Mouse (Mus musculus): Measurements from ENCODE around the gene Capn2.
A peak's percentile ranks its signal among the peaks of the same experiment; 100 is the strongest.

Gene Capn2

DNA sequence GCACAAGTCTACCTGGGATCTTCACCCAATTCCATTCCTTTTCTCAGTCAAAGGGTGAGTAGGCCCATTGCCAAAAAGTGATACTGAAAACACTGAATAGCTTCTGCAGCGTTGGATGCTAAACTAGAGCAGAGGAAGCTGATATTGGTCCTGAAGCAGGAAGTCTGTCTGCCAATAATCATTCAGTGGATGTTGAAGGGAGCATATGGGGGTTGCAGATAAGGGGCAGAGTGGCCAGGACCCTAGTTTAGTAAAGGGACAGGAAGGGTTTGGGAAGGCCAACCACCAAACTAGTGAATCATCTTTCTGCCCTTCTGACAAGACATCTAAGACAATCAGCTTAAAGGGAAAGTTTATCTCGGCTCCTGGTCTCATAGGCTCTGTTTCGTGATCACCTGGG lies 6.3 kb upstream of the Capn2 start:
- no peak for DNase-seq

DNA sequence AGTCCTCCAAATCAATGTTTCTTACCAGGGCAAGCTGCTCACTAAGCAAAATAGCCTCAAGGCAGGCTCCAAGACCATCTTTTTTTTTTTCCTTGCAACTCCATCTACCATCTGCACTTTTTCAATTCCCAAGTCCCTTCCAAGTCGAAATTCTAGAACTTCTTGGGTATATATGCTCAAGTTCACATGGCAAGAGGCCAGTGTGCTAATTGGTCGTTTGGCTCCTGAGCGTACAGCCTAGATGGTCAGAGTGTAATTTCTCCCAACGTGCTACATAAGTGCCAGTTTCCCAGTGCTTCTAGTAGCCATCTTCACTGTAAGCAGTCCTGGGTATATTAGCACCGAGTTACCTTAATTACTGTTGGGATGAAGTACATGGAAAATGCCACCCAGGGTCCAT lies 5.6 kb upstream of the Capn2 start:
- no peak for DNase-seq

DNA sequence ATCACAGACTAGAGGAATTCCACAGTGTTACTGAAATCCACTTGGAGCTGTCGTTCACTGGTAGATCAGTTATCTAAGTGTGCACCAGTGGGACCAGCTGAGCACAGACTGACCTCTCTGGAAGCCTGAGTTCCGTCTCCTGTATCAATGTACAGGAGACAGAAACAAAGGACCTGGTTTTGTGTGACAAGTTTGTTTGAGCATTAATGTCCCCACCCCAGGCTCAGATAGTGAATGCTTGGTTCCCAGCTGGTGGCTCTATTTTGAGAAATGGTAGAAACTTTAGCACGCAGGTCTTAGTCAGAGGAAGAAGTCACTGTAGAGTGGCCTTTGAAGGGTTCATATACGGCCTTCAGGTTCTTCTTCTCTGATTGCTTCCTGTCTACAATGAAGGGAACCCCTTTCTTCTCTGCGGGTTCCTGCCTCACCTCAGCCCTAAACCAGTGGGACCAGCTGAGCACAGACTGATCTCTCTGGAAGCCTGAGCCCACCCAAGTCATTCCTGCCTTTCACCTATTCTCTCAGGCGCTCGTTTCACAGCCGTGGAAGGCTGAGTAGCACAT lies 3.6 kb upstream of the Capn2 start:
- no peak for DNase-seq

DNA sequence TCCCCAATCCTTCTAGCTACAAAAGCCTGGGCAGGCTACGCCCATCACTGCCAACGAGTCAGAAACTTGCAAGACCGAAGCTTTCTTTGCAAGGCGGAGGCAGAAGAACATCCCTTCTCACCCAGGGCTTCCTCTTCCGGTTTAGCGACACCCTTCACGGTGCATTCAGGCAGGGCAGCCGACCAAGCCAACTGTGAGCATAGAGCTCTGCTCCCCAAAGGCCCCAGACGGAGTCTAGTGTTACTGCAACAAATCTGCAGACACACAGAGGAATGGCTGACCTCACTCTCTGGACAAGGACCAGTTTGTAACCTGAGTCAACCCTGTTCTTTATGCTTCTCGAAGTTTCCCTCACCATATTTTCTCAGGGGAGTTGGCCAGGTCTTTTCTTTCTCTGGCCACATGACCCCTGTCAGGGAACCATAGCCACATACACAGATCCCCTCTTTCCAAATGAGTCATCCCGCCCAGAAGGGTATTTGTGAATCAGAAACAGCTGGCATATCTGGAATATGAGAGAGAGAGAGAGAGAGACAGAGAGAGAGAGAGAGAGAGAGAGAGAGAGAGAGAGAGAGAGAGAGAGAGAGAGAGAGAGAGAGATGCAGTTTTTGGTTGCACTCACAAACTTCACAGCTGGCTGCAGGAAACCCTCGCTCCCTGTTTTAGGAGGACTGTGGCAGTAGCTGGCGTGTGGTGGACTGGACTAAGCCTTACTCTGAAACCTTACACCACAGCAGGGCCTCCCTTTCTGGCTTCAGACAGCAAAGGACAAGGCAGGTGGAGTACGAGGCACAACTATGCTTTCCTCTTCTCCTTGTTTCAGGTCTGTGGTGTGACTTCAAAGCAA lies 2.9 kb upstream of the Capn2 start:
- peak; percentile 75 for DNase-seq

DNA sequence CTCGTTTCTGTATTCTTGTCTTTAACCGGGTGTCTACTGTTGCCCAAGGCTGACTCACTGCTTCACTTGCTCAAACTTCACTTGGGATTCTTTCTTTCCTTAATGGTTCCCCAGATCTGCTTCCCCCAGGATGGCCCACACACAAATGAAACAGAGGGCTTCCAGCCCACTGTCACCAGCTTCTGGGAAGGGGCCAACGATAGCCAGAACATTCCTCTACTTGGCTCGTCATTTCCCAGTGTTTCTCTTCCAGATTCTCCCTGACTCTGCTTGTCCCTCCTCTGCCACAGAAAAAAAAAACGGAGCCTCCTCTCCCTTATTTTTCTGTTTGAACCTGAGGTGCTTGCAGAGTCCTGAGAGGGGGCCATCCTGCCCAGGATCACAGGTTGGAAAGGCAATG lies 1.9 kb upstream of the Capn2 start:
- no peak for DNase-seq

DNA sequence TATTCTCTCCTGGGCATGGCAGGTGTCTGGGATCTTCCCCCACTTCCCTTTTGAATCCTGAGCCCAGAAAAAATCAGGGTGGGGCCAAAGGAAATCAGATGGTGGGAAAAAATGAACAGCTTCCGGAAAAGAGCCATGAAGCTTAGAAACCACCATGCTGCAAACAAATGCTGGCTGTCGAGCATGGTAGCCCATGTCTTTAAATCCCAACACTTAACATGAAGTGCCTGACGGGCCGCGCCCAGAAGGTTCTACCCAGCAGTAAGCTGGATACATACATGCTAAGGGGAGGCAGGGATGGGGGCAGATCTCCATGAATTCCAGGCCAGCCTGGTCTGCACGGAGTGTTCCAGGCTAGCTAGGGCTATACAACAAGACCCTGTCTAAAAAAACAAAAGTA lies 1.4 kb upstream of the Capn2 start:
- DNase-seq, result no peak

DNA sequence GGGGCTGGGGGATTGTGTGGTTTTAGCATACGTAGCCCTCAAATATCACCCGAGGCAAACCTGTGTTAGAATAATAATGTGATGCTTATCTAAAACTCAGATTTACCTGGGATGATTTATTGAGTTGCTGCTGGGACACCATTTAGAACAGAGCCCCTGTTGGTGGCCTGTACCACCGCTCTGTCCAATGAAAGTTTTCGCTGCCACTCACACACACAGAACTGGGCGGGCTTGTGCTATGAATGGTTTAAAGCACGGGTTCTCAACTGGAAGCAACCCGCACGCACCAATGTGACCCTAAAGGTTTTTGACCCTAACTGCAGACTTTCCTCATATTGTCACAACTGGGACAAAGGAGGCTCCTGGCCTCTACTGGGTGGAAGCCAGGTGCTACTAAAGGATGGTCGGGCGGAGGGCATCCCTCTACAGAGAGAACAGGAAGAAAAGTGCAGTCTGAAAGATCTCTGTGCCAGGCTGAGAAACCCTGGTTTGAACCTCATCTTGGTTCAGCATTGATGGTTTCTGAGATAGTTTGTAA lies 804 bp upstream of the Capn2 start:
- no peak for DNase-seq

DNA sequence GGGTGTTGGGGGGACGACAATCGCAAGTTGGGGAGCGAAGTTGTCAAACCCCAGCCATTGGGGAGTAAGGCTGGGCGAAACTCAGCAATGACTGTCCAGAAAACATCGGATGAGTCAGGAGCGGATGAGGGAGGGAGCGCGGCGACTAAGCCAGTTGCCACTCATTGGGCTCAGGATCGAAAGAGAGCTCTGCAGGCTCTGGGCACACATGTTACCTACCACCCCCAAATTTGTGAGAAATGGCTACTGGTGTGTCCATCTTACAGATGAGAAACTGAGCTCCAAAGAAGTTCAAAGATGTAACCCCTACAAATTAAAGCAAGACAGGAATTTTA lies 236 bp upstream of the Capn2 start:
- no peak for DNase-seq

DNA sequence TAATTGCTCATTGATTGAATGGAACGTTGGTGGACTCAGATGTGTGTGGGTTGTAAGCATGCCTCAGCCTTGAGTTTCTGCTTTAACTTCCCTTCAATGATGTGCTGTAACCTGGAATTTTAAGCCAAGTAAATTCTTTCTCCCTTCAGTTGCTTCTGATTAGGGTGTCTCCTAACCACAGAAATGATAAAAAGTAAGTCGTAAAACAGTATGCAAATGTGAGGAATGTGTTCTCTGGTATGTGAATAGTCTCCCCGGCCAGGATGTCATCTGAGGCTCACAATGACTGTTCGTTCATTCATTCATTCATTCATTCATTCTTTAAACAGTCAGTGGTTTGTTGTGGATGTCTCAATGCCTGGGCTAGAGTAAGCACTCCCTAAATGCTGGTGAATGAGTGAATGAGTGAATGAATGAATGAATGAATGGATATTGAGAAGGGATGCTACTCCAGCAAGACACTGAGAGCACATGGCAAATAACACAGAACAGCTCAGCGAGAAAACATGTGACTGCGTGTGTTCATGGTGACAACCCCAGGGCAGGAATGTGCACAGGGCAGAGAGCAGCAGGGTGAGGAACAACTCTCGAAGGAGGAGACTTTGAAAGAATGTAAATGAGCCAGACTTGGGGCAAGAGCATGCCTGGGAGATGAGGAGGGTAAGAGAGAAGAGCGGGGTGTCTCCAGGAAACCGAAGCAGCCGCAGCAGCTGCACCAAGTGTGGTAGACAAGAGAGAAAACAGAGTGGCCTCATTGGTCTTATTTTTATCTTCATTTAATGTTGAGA lies 2.4 kb downstream of the Capn2 start:
- DNase-seq, result no peak

DNA sequence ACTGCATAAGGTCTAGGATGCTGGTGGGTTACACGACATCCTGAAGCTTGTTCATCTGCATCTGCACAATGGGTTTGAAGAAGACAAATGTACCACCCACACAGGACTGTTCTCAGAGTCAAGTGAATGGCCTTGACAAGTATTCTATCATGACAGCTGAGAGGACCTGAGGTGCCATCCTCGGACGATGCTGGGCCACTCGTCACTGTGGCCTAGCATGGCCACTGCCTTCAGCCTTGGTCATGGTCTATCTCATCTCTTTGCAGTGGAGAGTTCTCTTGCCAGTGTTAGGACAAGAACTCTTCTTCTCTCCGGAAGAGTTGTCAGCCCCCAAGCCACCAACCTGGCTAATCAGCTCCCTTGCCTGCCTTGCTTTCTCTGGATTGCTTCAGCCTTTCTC lies 3.7 kb downstream of the Capn2 start:
- no peak for DNase-seq

DNA sequence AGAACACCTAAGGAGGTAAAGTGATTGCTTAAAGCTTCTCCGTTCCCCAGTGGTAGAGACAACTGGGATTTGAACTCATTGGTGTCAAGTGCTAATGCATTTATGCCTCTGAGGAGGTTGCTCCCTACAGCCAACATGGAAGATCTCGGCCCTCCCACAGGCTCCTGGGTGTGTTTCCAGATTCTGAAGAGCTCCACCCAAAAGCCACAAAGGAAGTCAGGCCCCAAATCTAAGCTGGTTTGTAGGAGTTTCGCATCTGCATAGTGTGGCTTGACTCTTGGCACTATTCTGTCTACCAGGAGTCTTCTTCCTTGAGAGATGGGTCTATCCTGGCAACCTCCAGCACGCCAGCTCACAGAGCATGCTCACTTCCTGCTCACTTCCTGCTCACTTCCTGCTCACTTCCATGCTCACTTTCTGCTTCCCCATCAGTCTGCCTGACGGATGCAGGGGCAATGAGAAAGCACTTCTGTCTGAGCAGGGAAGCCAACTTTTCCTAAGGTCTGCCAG lies 4.5 kb downstream of the Capn2 start:
- DNase-seq, result no peak

DNA sequence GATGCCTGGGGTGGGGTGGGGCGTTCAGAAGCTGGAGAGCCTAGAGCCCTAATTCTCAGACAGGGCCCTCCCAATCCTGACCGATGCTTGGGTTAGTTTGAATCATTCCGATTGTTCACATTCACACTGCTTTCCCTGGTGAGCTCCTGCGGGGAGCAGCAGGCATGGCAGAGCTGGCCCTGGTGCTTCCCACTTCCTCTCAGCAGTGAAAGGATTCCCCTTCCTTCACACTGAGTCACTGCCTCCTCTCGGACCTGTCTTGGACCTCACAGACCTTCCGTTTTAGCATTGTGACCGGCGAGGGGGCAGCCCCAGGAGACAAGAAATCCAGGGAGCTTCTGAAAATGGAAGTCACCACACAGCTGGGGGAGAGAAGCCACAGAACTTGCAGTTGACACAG lies 5.6 kb downstream of the Capn2 start:
- no peak for DNase-seq

DNA sequence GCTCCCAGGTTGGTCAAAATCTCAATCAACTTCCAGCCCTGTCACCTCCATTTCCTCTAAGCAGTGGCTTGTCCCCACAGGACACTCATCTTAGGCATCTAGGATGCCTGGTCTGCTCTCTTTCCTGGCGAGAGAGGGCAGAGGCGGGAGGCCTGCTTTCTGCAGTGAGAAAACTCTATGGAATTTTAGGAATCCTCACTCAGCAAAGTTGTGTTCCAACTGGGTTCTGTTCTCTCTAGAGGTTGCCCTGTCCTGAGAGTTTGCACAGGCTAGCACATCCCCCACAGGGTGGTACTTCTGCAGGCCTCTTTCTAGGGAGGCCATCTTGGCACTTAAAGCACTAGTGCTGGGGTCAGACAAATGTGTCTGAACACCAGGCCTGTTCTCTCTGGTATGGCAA lies 6.3 kb downstream of the Capn2 start:
- no peak for DNase-seq

DNA sequence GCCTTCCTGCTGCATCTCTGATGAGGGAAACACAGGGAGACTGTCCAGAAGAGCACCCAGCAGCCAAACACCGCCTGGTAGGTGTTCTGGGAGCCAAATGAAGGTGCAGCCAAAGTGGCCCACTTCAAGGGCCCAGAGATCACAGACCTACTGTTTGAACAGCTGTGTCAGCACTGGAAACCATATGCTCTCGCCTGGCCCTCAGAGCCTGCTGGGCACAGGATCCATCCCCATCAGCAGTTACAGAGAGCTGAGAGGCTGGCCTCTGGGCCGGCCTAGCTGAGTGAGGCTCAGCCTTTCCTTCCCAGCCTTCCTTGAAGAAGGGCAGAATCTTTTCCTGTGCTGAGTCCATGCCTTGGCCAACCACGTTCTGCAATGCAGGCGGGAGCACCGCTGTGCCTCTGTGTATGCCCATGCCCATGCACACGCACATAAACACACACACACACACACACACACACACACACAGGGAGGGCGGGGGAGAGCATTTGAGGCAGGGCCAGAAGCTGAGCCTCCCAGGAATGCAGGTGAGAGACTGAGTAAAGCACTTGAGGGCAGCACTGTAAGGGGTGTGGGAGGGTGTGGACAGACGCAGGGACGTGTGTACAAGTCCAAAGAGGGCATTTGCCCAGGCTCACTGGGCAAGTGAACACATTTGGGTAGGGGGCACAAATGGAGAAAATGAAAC lies 8.2 kb downstream of the Capn2 start:
- DNase-seq, result no peak

DNA sequence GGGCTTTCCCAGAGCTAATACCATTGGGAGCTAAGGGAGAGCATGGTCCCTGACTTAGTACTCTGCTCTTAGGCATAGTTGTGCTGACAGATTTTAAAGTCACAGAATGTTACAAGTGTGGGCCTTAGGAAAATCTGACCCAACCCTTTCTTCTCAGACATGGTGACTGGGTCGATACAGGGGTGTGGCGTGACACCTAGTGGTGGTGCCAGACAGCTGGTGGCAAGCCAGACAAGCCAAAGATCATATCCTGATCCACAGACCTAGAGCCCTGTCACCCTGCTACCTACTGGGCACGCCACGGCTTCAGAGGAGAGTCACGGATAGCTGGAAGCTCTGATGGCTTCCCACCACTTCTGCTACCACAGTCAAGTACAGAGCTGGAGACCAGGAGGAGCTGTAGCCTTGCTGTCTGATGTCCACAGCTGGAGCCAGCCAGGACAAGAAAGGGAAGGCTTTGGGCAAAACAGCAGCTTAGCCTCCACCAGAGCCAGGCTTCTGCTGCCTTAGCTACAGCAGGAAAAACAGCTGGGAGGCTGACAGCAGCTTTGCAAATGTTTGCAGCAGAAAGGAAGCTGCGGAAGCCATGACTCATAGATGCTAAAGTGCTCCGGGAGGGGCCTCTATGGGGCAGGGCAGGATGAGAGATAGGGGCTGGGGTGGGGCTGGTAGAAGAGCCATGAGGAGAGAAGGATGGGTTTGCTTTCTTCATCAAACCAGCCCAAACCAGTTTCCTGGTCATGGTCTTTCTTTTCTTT lies 11.0 kb downstream of the Capn2 start:
- DNase-seq, result peak; percentile 60

DNA sequence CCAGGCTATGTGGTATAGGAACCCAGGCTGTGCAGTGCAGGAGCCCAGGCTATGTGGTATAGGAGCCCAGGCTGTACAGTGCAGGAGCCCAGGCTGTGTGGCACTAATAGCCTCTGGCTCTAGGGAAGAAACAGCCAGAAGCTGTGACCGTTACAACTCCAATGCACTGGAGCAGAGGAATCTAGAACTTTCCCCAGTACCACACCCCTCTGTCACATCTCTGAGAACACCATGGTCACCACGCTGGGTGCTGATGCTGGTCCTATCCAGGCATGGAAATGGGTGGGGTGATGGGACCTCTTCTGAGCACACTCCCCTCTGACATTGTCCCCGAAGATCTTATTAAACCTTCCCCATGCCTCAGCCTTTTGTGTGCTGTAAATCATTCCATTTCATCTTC lies 12.1 kb downstream of the Capn2 start:
- DNase-seq, result no peak

DNA sequence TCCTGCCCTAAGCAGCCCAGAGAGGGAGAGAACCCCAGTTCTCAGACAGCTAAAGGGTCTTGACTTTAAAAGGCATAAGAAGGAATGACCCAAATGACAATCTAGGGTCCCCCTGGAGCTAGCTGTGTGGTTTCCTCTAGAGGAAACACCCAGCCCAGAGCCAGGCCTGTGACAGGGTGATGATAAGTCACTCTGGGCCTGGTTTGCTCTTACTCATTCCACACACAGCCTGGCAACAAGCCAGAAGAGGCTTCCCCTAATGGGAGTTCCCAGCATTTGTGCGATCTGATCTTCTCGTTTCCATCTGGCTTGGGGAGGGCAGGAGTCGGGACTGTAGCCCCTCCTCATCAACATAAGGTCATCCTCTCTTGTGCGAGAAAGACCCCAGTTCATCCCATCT lies 13.2 kb downstream of the Capn2 start:
- no peak for DNase-seq

DNA sequence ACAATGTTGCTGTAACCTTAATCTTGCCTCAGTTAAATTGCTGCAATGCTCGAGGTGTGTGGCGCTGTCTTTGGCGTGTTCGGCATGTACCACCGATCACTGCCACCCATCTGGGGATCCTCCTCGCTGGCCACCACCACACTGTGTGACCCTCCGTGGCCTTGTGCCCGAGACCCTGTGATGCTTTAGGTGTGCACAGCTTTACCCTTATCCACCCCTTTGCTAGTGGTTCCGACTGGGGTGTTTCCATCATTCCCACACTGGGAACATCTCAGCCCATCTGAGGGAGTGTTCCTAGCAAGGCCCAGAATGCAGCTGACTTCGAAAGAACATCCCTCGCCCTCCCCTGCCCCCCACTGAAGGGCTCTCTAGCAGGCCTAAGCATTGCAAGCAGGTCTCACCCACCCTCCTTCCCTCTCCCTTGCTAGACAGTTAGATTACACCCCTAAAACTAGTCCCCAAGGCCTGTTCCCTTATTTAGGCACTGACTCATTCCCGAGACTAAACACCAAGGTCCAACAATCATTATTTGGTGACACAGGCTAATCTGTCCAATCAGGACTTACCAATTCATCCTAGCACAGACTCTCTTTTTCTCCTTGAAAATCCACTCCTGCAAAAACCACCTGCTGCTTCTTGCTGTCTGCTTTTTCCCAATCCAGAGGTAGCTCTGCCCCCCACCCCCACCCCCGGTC lies 14.1 kb downstream of the Capn2 start:
- no peak for DNase-seq

DNA sequence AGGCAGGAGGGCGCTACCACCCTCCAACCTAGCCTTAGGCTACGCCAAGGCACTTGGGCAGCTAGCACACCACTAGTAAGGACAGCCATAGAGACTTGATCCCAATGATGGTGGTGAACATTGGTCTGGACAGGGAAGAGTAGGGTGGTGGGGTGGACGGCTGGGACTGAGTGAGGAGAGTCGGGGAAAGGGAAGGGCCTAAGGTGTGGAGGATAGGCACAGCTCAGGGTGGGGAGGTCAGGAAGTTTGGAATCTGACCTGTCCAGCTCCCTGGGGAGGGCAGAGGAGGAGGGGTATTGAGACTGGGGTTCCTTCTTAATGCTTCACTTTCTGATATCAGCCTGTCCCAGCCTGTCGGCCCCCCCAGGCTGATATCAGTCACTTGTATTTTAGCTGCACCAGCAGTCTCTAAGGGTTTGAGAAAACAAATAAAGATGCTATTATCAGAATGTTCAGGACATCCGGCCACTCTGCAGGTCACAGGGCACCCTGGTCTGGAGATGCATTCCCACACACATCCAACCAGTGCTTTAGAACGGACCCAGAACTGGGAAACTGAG lies 14.8 kb downstream of the Capn2 start:
- DNase-seq, result no peak

DNA sequence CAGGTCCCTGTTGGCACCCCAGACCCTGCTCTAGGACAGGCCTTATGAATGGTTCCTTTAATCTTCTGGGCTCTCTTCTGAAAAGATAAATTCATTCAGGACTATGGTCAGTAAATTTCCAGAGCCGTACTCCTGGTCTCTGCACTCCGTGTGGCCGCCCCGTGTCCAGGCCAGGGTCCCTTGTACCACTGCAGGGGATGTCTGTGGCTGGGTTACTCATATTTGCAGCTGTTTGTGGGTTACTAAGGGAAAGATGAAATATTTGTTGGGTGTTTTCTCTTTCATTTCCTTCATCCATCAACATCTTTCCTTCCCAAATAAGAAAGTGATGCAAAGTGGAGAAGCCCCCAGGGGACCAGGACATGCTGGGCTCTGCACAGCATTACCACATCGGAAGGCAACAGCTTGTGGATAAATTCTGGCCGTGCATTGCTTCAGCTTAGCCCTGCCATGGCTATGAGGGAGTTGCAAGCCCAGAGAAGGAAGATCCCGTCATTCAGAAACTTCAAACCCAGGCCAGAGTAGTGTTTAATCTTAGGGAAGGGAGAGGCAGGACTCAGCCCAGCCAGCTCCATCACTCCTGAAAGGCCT lies 15.5 kb downstream of the Capn2 start:
- DNase-seq, result no peak

DNA sequence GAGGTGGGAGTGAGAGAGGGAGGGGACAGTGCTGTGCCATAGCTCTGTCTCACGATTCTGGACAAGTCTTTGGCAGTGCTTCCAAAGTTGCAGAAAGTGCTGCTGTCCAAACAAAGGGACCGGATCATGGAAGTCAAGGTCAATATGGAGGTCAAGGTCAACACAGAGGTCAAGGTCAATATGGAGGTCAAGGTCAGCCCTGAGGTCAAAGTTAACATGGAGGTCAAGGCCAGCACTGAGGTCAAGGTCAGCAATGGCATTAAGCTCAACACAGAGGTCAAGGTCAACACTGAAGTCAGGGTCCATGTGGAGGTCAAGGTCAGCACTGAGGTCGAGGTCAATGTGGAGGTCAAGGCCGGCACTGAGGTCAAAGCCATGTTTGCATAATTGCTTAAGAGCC lies 16.6 kb downstream of the Capn2 start:
- no peak for DNase-seq
